21 mouse cellular contexts compared by ENCODE assay signal in genomic region chr19:56959057-56959456, GRCm38 (mm10). TPM values are rescaled to one million over a fixed set of nuclear protein-coding genes. Genes with fewer than 3 reads are reported as not detected.
DNase-seq lines count a peak whose midpoint lies in the region; ATAC-seq and TF ChIP-seq lines count a peak whose summit lies in the region.
"Had no signal": no experiment of that assay in that cellular context is flagged by ENCODE, and none has a peak within 500 bp of the region (broad histone marks: within the 10 kb centered on the region; RNA-seq: fewer than 3 reads in every experiment).

No protein-coding gene starts in this region.

- no peak overlapping the region for H3K9ac ChIP-seq in kidney, embryonic 14.5 days (ENCODE audit: low read depth, low read length)
- H3K9ac ChIP-seq in lung, embryonic 16.5 days (ENCODE audit: low read length) = no peak overlapping the region
- no peak overlapping the region for H3K9ac ChIP-seq in stomach, postnatal 0 days (ENCODE audit: low read length)
- H3K9ac ChIP-seq: embryonic facial prominence, embryonic 13.5 days; forebrain, embryonic 15.5 days; limb, embryonic 15.5 days; liver, postnatal 0 days had no signal

- no peak overlapping the region for H3K4me2 ChIP-seq in kidney, embryonic 14.5 days (replicated peaks; ENCODE audit: low read depth, low read length)
- H3K4me2 ChIP-seq in lung, embryonic 16.5 days (ENCODE audit: low read depth, low read length) = no peak overlapping the region
- H3K4me2 ChIP-seq in stomach, postnatal 0 days (replicated peaks; ENCODE audit: low read depth) = no peak overlapping the region
- H3K4me2 ChIP-seq: embryonic facial prominence, embryonic 13.5 days; forebrain, embryonic 15.5 days; limb, embryonic 15.5 days had no signal

- intact Hi-C loops in gastrocnemius, adult 2 months (cut with DNase I) = no loop called here

- H3K4me1 ChIP-seq in kidney, embryonic 14.5 days (ENCODE audit: control insufficient read depth, insufficient read depth, low read length) = no peaks in the 10 kb centered on the region
- peaks cover 27% of the 10 kb centered on the region for H3K4me1 ChIP-seq in lung, embryonic 16.5 days (replicated peaks; ENCODE audit: control insufficient read depth, insufficient read depth, low read length)
- H3K4me1 ChIP-seq in embryonic facial prominence, embryonic 10.5 days = peaks cover 32% of the 10 kb centered on the region
- H3K4me1 ChIP-seq in stomach, postnatal 0 days (replicated peaks; ENCODE audit: control insufficient read depth, insufficient read depth) = no peaks in the 10 kb centered on the region; the same call in 1 of the 2 replicates
- H3K4me1 ChIP-seq: forebrain, embryonic 15.5 days; limb, embryonic 15.5 days had no signal

- no peak for TF ChIP-seq CTCF in stomach, postnatal 0 days (IDR thresholded peaks at IDR 0.05; ENCODE audit: low read depth)
- TF ChIP-seq CTCF in gastrocnemius, adult 2 months (IDR thresholded peaks at IDR 0.05) = no peak

- H3K36me3 ChIP-seq in kidney, embryonic 14.5 days (ENCODE audit: control insufficient read depth, insufficient read depth, low read length) = no peaks in the 10 kb centered on the region
- H3K36me3 ChIP-seq in lung, embryonic 16.5 days (ENCODE audit: control insufficient read depth, insufficient read depth, low read length) = no peaks in the 10 kb centered on the region
- no peaks in the 10 kb centered on the region for H3K36me3 ChIP-seq in embryonic facial prominence, embryonic 10.5 days (replicated peaks)
- no peaks in the 10 kb centered on the region for H3K36me3 ChIP-seq in stomach, postnatal 0 days (ENCODE audit: control insufficient read depth, insufficient read depth, low read length)
- H3K36me3 ChIP-seq: embryonic facial prominence, embryonic 13.5 days; forebrain, embryonic 15.5 days; hindbrain, embryonic 10.5 days; limb, embryonic 15.5 days had no signal

- DNase-seq in kidney, adult 18-20 months = no peak
- no peak for DNase-seq in lung, postnatal 14 days
- DNase-seq in embryonic facial prominence, embryonic 10.5 days (ENCODE audit: low spot score) = no peak
- peak; percentile 35 for DNase-seq in stomach, postnatal 0 days (ENCODE audit: low spot score)
- DNase-seq in gastrocnemius, adult 2 months = no peak
- DNase-seq: adrenal gland, adult 8-10 months; B cell, adult 2 months; cerebellum, adult 9-11 months; gastrocnemius, postnatal 25 days; liver, postnatal 0 days; midbrain, embryonic 14.5 days; thymus, adult 18-20 months; thymus, postnatal 4 days had no signal

- no peak for ATAC-seq in kidney, embryonic 14.5 days (ENCODE audit: low FRiP score, low TSS enrichment)
- ATAC-seq in lung, embryonic 16.5 days (ENCODE audit: low read depth) = no peak
- ATAC-seq in stomach, postnatal 0 days (ENCODE audit: low FRiP score, low TSS enrichment) = peak; percentile 74
- ATAC-seq: forebrain, embryonic 15.5 days; hindbrain, postnatal 0 days; liver, postnatal 0 days had no signal

- 92% methylated on average over 2 of the region's 2 CpGs for WGBS in kidney, embryonic 14.5 days
- 92% methylated on average over 2 of the region's 2 CpGs for WGBS in lung, embryonic 16.5 days
- 87% methylated on average over 2 of the region's 2 CpGs for WGBS in embryonic facial prominence, embryonic 10.5 days
- WGBS in stomach, postnatal 0 days = 66% methylated on average over 2 of the region's 2 CpGs

- H3K4me3 ChIP-seq in kidney, embryonic 14.5 days (ENCODE audit: low read length) = no peak overlapping the region
- H3K4me3 ChIP-seq in lung, embryonic 16.5 days (ENCODE audit: low read length) = no peak overlapping the region
- H3K4me3 ChIP-seq in embryonic facial prominence, embryonic 10.5 days = no peak overlapping the region
- H3K4me3 ChIP-seq in stomach, postnatal 0 days (ENCODE audit: low read depth, low read length) = no peak overlapping the region
- H3K4me3 ChIP-seq in gastrocnemius, adult 2 months = no peak overlapping the region
- H3K4me3 ChIP-seq: embryonic facial prominence, embryonic 13.5 days; forebrain, embryonic 15.5 days; hindbrain, embryonic 10.5 days; limb, embryonic 15.5 days had no signal

- peak overlapping the region; percentile 24; the same call in 1 of the 2 replicates for H3K27ac ChIP-seq in kidney, embryonic 14.5 days (ENCODE audit: low read depth, low read length)
- H3K27ac ChIP-seq in lung, embryonic 16.5 days (ENCODE audit: low read length) = peak overlapping the region; percentile 55
- peak overlapping the region; percentile 59; the same call in 1 of the 2 replicates for H3K27ac ChIP-seq in embryonic facial prominence, embryonic 10.5 days (replicated peaks)
- H3K27ac ChIP-seq in stomach, postnatal 0 days (replicated peaks) = peak overlapping the region; percentile 71
- H3K27ac ChIP-seq in gastrocnemius, adult 2 months = no peak overlapping the region
- H3K27ac ChIP-seq: embryonic facial prominence, embryonic 13.5 days; forebrain, embryonic 15.5 days; hindbrain, embryonic 10.5 days; hindbrain, postnatal 0 days; limb, embryonic 15.5 days had no signal

- TF ChIP-seq EP300 in stomach, postnatal 0 days (optimal IDR thresholded peaks at IDR 0.05) = no peak

- no peaks in the 10 kb centered on the region for H3K27me3 ChIP-seq in kidney, embryonic 14.5 days (ENCODE audit: control insufficient read depth, insufficient read depth, low read length)
- no peaks in the 10 kb centered on the region for H3K27me3 ChIP-seq in lung, embryonic 16.5 days (ENCODE audit: control insufficient read depth, insufficient read depth, low read depth, low read length)
- H3K27me3 ChIP-seq in embryonic facial prominence, embryonic 10.5 days (replicated peaks; ENCODE audit: low read depth, poor library complexity, severe bottlenecking) = no peaks in the 10 kb centered on the region
- H3K27me3 ChIP-seq in stomach, postnatal 0 days (ENCODE audit: control insufficient read depth, insufficient read depth, low read length) = no peaks in the 10 kb centered on the region
- H3K27me3 ChIP-seq: embryonic facial prominence, embryonic 13.5 days; forebrain, embryonic 15.5 days; limb, embryonic 15.5 days had no signal

- no peaks in the 10 kb centered on the region for H3K9me3 ChIP-seq in kidney, embryonic 14.5 days (ENCODE audit: control insufficient read depth, low read length)
- H3K9me3 ChIP-seq in lung, embryonic 16.5 days (ENCODE audit: control insufficient read depth, low read length) = no peaks in the 10 kb centered on the region
- no peaks in the 10 kb centered on the region for H3K9me3 ChIP-seq in embryonic facial prominence, embryonic 10.5 days
- H3K9me3 ChIP-seq in stomach, postnatal 0 days (ENCODE audit: control insufficient read depth, low read length) = no peaks in the 10 kb centered on the region
- H3K9me3 ChIP-seq: embryonic facial prominence, embryonic 13.5 days; forebrain, embryonic 15.5 days; hindbrain, embryonic 10.5 days; limb, embryonic 15.5 days had no signal

RNA-seq across cellular contexts. Expression of gene Afap1l2, which starts 49.0 kb away (rescaled TPM):
- 9.0 and 12.5 TPM in 2 replicates for polyA plus RNA-seq in kidney, embryonic 14.5 days (2014; fragmentation: Nextera tagmentation; extraction: Ambion mirVana)
- polyA plus RNA-seq in lung, embryonic 16.5 days (2015; fragmentation: Nextera tagmentation; extraction: Ambion mirVana) = 29.0 and 31.3 TPM in 2 replicates
- polyA plus RNA-seq in embryonic facial prominence, embryonic 10.5 days (2016; fragmentation: Nextera tagmentation; extraction: Ambion mirVana) = 4.4 and 5.2 TPM in 2 replicates
- 9.0 and 11.0 TPM in 2 replicates for polyA plus RNA-seq in stomach, postnatal 0 days (2015; fragmentation: Nextera tagmentation; extraction: Ambion mirVana)
- total RNA-seq in gastrocnemius, adult 2 months (2021) = 1 to 10 TPM; 1.6 TPM
- total RNA-seq: megakaryocyte, adult 5-6 weeks had no signal
